Mouse (Mus musculus) CH12.LX (cell line): ENCODE measurements around the gene Sestd1.

Source experiments
- CTCF ChIP-seq, 2 experiments: IDR thresholded peaks in 1 of 2; conservative IDR thresholded peaks in 1 of 2; 2 replicates each; pipeline ENCODE4 v1.5.1; 2011 to 2012; ENCODE audit warnings: low read depth in 2 of 2, low read length in 2 of 2, improper control_type of control experiment in 1 of 2, inconsistent platforms in 1 of 2, mild to moderate bottlenecking in 1 of 2, moderate library complexity in 1 of 2
- TBP ChIP-seq: conservative IDR thresholded peaks from 2 replicates; pipeline ENCODE4 v1.6.1; 2011; ENCODE audit warnings: low read depth, low read length, improper control_type of control experiment
- UBTF ChIP-seq: IDR thresholded peaks from 2 replicates; pipeline ENCODE4 v1.6.1; 2012; ENCODE audit warnings: low read depth, mild to moderate bottlenecking, inconsistent platforms, low read length, improper control_type of control experiment, moderate library complexity
- ZKSCAN1 ChIP-seq: IDR thresholded peaks from 2 replicates; pipeline ENCODE4 v1.6.1; 2012; ENCODE audit warnings: low read depth, inconsistent platforms, low read length, improper control_type of control experiment, borderline replicate concordance

- no peak for TF ChIP-seq CTCF (conservative IDR thresholded peaks at IDR 0.05 in 1 of 2, IDR thresholded peaks at IDR 0.05 in 1 of 2; ENCODE audit: low read depth in 2 of 2, low read length in 2 of 2)
- TF ChIP-seq UBTF = no peak
- TF ChIP-seq TBP = no peak
- no peak for TF ChIP-seq ZKSCAN1
Measured at GRCm38 (mm10) chr2:77272953-77273352, 7.4 kb downstream of the Sestd1 start.
